Mouse (Mus musculus) left cerebral cortex, postnatal 25 days (tissue): ENCODE measurements at regions not wholly inside any gene's neighbourhood (a gene's known extent, or its start where the extent isn't known, plus 50 kb on each side); places are given as distances from the start of the nearest gene placed in this dataset.

Experiments
- DNase-seq, 2 experiments: peaks; one replicate each; pipeline ENCODE4 v3.0.0; 2022; ENCODE audit warnings: low spot score in 2 of 2, mixed read lengths in 1 of 2
- intact Hi-C: fragments of 180-260 bp; cut with DNase I; formaldehyde crosslinking; loops from one replicate; pipeline ENCODE4 v1.15.1; 2025

GRCm38 (mm10) chr13:11490766-11491165 lies 616.0 kb downstream of the Ryr2 start:
- no peak for DNase-seq
- intact Hi-C loops: no loop called here

- peak; percentile 6 to 79 for DNase-seq
- intact Hi-C loops: no loop called here
Observed at GRCm38 (mm10) chr13:11483142-11483541, 623.6 kb downstream of the Ryr2 start.

GRCm38 (mm10) chr13:11482701-11483100 lies 624.0 kb downstream of the Ryr2 start:
- no peak for DNase-seq
- intact Hi-C loops: no loop called here

DNA sequence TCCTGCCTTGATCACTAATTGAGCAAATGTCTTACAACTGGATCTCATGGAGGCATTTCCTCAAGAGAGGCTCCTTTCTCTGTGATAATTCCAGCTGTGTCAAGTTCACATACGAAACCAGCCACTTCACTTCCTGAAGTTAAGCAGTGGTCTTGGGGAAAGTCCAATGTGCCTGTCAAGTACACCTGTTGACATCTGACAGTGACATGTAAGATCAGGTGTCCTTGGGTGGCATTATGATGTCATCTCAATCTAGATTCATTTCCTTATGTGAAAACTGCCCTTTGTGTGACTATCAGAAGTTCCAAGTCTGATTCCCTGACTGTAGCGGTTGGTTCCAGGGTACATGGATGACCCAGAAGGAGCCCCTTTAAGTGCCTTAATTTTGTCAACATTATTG lies 646.5 kb downstream of the Ryr2 start:
- intact Hi-C loops: no loop called here
- DNase-seq: no peak

DNA sequence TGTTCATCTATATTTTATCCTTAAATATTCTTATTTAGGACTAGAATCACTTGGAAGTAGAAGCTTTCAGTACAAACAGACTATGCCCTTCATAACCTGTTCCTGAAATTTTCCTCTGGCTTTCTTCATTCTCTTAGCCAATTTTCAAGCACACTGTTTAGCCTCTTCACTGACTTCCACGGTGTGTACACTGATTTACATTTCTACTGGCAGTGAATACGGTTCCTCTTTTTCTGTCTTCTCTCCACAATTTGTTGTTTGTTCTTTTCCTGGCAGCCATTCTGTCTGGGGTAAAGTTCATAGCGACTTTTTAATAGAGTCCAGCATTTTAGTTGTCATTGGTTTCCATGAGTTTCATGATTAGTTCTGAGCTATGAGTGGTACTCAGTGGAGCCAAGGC lies 651.6 kb downstream of the Ryr2 start:
- intact Hi-C loops: no loop called here
- DNase-seq: no peak

DNA sequence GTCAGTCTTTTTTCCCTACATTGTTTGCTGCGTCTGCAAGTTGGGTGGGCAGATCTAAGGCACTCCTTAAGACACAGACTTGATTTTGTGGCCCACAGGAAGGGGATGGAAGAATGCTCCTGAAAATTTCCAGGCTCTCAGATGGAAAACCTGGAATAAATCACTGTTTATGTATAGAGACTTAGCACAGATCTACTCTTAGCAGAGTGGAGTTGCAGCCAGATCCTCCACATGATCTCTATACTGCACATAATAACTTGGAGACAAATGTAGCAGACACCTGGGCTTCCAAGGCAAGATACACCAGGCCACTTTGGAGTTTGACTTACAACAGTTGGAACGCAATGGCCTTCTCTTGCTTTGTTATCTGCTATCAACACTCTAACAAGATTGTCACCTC lies 654.3 kb downstream of the Ryr2 start:
- no peak for DNase-seq
- intact Hi-C loops: no loop called here

DNA sequence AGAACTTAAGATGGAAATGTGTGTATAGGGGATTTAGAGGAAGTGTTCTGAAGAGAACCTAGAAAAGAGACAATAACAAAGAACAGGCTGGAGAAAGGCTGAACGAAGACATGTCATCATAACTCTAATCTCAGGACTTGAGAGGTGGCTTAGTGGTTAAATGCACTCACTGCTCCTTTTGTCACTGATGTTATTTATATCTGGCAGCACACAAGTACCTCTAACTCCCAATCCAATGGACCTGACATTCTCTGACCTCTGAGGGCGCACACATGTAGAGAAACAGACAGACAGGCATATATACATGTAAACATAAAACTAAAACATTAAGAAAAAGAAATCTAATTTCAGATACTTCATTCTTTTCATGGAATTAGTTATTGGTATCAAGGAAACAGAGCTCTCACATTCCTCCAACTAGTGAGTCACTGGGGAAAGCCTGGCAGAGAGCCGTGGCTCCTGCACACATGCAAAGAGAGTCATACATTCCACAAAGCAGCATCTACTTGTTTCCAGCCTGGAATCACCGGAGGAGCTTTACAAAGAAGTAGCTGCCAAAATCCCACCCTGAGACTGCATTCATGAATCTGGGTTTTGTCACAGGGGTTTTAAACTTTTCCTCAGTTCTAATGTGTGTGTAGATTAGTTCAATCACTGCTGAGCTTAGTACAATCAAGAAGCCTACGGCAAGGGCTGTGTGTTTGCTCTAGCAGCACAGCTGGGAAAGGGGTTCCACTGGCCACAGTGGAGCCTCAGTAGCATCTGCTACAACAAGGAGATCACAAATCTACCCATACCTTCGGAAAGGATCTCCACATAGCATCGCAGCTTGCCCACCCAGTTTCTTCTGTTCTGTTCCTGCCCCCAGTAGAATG lies 674.0 kb downstream of the Ryr2 start:
- intact Hi-C loops: no loop called here
- peak; percentile 37 to 78 for DNase-seq

DNA sequence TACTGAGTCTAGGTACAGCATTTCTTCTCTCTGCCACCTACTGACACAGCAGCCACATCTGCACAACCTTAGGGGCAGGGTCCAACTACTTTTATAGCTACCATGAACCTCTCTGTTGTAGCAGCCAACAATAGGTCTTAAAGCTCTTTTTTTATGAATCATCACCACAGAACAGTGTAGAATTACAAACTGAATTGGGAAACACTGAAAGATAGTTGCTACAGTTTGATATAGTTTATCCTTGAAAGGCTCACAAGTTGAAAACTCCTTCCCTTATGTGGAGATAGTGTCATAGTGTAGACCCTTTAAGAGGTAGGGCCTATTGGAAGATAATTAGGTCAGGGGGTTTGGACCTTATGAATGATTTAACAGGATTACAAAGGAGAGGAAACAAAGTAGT lies 679.9 kb downstream of the Ryr2 start:
- no peak for DNase-seq
- intact Hi-C loops: no loop called here

DNA sequence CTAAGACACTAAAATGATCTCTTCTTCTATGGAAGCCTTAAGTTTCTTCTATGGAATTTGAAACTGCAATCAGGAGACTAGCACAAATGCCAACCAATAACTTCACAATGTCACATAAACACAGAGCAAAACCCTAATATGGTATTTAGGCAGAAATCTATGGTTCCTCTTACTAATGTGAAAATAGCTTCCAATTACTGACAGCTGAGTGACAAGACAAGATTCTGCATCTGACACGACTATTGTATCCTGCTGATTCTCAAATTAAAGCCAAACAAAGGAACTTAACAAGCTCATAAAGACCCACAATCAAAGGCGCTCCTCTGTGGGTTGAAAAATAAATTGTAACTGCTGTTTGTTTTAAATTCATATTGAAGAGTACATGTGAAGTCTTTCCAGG lies 714.7 kb downstream of the Ryr2 start:
- intact Hi-C loops: no loop called here
- DNase-seq: no peak

DNA sequence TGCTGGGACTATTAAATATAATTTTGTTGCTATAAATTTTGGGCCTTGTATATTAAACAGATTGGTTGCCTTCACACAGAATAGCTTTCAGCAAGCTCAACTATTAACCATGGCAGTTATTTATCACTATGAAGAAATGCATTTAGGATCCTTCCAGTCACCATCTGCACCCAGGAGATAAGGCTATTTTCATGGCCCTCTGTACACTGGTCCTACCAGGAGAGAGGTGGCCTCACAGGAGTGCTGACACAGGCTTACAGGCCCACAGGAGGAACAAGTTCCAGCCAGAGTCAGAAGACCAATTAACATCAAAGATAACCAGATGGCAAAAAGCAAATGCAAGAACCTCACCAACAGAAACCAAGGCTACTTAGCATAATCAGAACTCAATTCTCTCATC lies 731.3 kb downstream of the Ryr2 start:
- intact Hi-C loops: no loop called here
- no peak for DNase-seq

DNA sequence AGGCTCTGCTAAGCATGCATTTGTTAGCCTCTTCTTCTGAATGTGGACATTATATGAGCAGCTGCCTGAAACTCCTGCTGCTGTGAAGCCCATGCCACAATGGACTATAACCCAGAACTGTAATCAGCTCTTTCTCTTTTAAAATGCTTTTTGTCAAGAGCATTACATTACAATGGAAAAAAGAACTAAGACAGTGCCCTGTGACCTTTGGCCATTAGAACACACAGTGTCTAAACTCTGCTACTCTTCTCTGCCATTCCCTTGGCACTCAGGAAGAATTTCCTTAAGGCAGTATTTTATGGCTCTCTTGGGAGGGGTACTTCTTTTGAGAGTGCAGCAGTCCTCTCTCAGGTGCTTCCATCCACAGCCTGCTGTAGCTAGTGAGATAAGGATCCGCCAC lies 737.3 kb downstream of the Ryr2 start:
- no peak for DNase-seq
- intact Hi-C loops: no loop called here

DNA sequence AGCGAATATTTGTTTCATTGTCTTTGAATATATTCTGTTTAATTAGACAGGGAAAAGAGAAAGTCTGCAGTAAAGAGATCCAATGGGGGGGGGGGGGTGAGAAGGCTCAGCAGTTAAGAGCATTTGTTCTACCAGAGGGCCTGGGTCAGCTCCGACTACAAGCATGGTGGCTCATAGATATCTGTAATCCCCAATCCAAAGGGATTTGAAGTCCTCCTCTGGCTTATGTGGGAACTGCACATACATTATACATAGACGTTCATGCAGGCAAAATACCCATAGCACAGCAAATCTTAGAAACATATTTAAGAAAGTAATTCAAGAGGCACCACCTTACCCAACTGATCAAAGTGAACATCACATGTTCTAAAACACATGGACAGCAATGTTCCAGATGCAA lies 743.9 kb downstream of the Ryr2 start:
- no peak for DNase-seq
- intact Hi-C loops: no loop called here

GRCm38 (mm10) chr13:11348502-11348849 lies 758.3 kb downstream of the Ryr2 start:
- no peak for DNase-seq
- intact Hi-C loops: no loop called here

GRCm38 (mm10) chr13:11347787-11348501 lies 758.8 kb downstream of the Ryr2 start:
- intact Hi-C loops: no loop called here
- DNase-seq: no peak

DNA sequence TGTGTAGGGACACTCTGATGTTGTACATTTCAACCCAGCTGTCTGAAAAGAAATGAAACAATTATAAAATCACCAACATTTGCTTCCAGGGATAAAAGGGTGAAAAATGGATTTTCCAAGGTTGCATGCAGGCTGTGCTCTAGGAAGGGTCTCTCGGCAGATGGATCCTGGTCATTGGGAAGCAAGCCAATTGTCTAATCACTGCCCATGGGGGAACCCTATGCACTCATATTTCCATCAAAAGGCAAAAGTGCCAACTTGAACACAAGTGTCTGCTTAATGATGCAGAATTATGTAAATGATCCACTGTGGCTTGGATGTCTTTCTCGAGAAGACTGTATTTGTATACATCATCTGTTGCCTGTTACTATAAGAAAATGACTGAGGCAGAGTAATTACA lies 762.2 kb downstream of the Ryr2 start:
- DNase-seq: no peak
- intact Hi-C loops: no loop called here

GRCm38 (mm10) chr13:11338297-11338616 lies 768.5 kb downstream of the Ryr2 start:
- DNase-seq: peak; percentile 18 to 73
- intact Hi-C loops: no loop called here

DNA sequence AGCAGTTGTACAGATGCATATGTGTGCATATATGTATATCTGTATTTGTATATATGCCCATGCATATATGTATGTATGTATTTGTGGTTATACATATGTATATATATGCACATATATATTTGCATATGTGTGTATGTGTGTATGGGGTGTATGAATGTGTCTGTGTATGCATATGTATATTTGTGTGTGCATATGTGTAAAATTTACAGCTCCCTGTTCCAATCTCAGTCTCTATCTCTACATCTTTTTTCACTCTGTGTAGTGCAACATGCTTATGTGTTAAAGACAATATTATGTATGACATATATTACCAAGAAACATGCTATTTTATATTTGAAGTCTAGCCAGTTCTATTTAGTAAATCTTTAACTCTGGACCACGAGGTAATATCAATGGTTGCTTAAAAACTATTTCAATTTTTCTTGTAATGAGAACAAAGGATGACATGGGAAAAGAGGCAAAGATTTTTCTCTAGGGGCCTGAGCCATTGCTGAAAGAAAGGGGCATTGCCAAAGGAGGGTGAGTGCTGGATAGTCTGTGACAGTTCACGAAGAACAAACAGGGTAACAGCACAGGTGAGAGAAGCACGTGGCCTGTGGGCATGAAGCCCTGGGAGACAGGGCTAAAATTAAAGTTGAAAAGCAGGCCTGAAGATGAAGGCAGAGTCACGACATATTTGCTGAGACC lies 769.0 kb downstream of the Ryr2 start:
- DNase-seq: no peak
- intact Hi-C loops: no loop called here

GRCm38 (mm10) chr13:11336958-11337357 lies 769.8 kb downstream of the Ryr2 start:
- no peak for DNase-seq
- intact Hi-C loops: no loop called here

DNA sequence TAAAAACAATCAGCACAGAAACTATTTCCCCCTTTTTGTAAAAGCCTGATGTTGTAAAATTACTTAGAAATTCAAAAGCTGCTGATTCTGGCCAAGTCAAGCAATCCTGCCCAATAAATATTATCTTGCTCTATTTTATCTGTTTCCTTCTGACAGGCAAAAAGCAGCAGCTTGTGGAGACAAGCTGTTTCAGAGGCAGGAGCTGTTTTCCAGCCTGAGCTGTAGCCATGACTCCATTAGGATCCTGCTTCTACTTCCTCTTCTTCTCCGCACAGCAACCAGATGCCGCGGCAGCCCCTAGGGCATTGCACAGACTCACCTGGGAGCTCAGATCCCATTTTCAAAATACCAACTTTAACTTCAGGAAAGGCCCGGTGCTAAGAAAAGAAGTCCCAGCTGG lies 774.8 kb downstream of the Ryr2 start:
- DNase-seq: no peak
- intact Hi-C loops: no loop called here

GRCm38 (mm10) chr13:11308716-11309115 lies 798.0 kb downstream of the Ryr2 start:
- intact Hi-C loops: no loop called here
- DNase-seq: no peak

DNA sequence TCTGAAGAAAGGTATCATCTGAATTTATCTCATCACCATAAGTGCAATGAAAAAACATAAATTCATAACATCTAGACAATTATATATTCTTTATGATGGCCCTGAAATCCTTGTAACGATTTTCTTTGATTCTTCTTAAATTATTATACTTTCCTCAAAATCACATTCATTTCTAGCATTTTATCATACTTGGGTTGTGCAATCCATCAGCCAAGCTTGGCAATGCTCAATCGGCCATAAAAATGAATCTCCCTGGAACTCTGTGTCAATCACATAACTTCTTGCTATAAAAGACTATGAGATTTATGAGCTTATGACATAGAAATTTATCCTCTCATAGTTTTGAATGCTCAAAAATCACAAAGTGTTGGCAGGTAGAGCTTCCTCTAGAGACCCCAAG lies 811.3 kb downstream of the Ryr2 start:
- DNase-seq: no peak

More for the DNA sequence above, 811.3 kb downstream of the Ryr2 start:
- intact Hi-C loops: no loop called here
